Mouse (Mus musculus) left cerebral cortex, adult 2 months (tissue): ENCODE results near the gene Ccdc40. TPM values are rescaled to one million over a fixed set of nuclear protein-coding genes. Genes with fewer than 3 reads are reported as not detected.
A peak's percentile ranks its signal among the peaks of the same experiment; 100 is the strongest.
"Not testable (repeated sequence)": the region's sequence is repeated elsewhere in the genome, so short reads cannot be mapped to it uniquely, and the experiment has no call there.

ENCODE experiments used
- DNase-seq, 2 experiments: peaks; one replicate each; pipeline ENCODE4 v3.0.0; 2021 to 2022; ENCODE audit warnings: low spot score in 2 of 2, mixed read lengths in 1 of 2; ENCODE audit errors: extremely low spot score in 1 of 2
- H3K27ac ChIP-seq: fragments of 200-600 bp; 2 replicates; pipeline ENCODE4 v1.8.1; 2022
- H3K4me3 ChIP-seq: fragments of 200-600 bp; 2 replicates; pipeline ENCODE4 v1.8.1; 2022
- CTCF ChIP-seq: fragments of 200-600 bp; IDR thresholded peaks from 2 replicates; pipeline ENCODE4 v1.8.1; 2022; ENCODE audit warnings: antibody characterized with exemption, mild to moderate bottlenecking, moderate library complexity
- intact Hi-C: fragments of 180-260 bp; cut with DNase I; formaldehyde crosslinking; loops from one replicate; pipeline ENCODE4 v1.15.1; 2025
- total RNA-seq, 2 experiments: library from RNA; stranded (reverse); gene quantifications; 2 replicates each; pipeline ENCODE4 v1.2.3; 2021

Ccdc40 gene
- total RNA-seq, 2 experiments from 2014 or later = 1.3 to 1.5 TPM

DNA sequence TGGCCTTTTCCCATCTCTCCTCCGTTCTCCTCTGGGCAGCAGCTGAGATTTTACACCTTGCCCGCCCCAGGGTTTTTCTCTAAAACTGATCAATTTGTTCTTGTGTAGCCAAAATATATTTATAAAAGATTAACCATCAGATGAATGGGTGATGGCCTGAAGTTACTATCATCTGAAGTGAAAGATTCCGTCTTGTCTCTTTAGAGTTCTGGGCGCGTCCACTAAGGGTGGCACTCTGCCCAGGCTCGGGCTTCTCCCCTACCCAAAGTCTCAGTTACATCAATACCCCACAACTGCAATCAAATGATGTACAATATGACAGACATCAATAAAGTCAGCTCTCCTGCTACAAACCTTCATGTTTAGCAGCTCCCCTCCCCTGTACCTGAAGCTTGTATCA lies 3.4 kb upstream of the Ccdc40 start:
- intact Hi-C loops = no loop called here
- no peak for TF ChIP-seq CTCF
- DNase-seq = no peak
- Histone ChIP-seq H3K27ac (no peak overlapping the region), H3K4me3 (no peak overlapping the region)

DNA sequence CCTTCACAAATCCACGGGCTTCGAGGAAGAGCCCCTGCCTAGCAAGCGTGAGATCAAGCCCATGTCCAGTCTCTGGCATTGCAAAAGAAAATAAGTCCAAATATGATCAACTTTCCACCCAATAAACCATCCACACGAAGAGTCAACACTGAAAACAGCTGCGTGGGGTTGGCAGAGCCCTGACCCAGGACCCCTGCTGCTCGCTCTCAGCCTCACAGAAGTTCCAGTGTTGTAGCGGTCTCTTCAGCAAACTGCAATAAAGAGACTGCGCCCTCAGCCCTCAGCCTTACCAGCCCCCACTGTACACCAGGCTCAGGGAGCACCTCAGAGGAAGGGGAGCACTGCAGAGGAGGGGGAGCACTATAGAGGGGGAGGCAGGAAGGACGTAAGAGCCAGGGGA lies 2.7 kb upstream of the Ccdc40 start:
- no peak overlapping the region for H3K4me3 ChIP-seq
- no peak overlapping the region for H3K27ac ChIP-seq
- TF ChIP-seq CTCF = no peak
- no peak for DNase-seq
- intact Hi-C loops = no loop called here

- no peak for DNase-seq
- peak overlapping the region; percentile 83 for H3K4me3 ChIP-seq
- intact Hi-C loops = no loop called here
- H3K27ac ChIP-seq = peak overlapping the region; percentile 84; the same call in 1 of the 2 replicates
- TF ChIP-seq CTCF = no peak
Observed at GRCm38 (mm10) chr11:119227591-119227990, 781 bp upstream of the Ccdc40 start.

DNA sequence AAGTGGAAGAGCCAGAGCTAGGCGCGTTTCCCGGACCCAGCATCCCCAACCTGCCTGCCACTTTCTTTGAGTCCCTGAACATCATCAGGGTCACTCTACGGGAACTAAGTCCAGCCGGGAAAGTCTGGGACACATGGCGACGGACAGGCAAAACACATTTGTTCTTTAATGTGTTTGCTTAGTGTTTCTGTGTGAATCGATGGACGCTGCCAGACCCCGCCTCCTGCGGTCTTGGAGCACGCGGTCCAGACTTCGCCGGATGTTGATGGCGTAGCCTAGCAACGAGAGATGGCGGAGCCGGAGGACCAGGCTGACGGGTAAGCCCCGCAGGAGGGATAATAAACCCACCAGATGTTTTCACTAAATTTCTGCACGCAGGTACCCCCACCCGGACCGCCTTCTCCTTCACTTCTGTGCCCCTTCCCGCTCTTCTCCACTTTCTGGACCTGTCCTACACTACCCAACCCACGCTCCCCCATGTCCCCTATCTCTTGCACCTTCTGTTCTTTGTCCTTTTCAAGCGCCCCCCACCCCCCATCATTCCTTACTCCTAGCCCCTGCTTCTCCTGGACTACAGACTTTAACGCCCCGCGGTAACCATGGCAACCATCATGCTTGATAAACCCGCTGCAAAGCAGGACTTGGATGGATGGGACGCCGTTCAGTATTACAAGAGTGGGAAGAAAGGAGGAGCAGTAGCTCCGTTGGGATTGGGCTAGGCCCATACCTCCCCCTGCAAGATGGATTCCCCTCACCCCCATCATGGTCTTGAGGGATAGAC lies 664 bp downstream of the Ccdc40 start:
- Histone ChIP-seq H3K4me3 (peak overlapping the region; percentile 83), H3K27ac (no peak overlapping the region)
- DNase-seq = peak; percentile 57 to 62
- TF ChIP-seq CTCF = no peak
- intact Hi-C loops = no loop called here

GRCm38 (mm10) chr11:119234770-119235169 lies 6.4 kb downstream of the Ccdc40 start:
- no peak overlapping the region for H3K4me3 ChIP-seq
- TF ChIP-seq CTCF = peak; percentile 8; the same call in 1 of the 2 replicates
- DNase-seq = no peak
- intact Hi-C loops = no loop called here
- H3K27ac ChIP-seq = no peak overlapping the region

- intact Hi-C loops = no loop called here
- DNase-seq = peak in 1 of 2 experiments; percentile 30
- no peak overlapping the region for H3K4me3 ChIP-seq
- TF ChIP-seq CTCF = peak; percentile 57
- no peak overlapping the region for H3K27ac ChIP-seq
Observed at GRCm38 (mm10) chr11:119235596-119235995, 7.2 kb downstream of the Ccdc40 start.

DNA sequence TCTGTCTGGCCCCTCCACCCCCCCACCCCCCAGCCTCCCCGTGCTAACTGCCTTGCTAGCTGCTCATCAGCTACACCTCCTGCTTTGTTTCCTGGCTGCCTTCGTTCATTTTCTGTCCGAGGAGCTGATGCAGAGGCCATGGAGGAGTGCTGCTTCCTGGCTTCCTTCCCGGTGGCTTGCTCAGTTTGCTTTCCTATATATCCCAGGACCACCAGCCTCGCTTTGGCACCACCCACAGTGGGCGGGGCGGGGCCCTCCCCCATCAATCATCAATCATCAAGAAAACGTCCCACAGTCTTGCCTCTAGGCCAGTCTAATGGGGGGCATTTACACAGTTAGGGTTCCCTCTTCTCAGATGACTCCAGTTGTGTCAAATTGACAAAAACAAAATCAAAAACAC lies 8.0 kb downstream of the Ccdc40 start:
- Histone ChIP-seq H3K27ac (no peak overlapping the region), H3K4me3 (no peak overlapping the region)
- TF ChIP-seq CTCF = no peak
- no peak for DNase-seq
- intact Hi-C loops = no loop called here

DNA sequence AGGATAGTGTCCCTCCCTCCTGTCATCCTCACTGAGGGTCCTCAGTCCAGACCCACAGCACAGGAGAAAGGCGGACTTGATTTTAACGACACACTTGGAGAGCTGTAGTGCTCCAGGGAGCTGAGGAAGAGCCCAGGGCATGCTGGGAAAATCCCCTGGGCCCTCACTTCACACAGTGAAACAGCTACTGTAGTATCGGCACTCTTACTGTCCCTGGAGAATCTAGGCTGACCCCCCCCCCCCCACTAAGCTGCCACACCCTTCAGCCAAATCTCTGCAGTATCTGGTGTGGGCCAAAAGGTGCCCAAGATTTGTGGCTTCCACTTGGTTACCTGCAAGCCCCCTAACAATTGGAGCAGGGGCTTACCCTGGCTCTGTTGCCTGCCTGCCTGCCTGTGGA lies 8.6 kb downstream of the Ccdc40 start:
- DNase-seq = no peak
- intact Hi-C loops = no loop called here
- H3K27ac ChIP-seq = no peak overlapping the region
- no peak for TF ChIP-seq CTCF
- no peak overlapping the region for H3K4me3 ChIP-seq

DNA sequence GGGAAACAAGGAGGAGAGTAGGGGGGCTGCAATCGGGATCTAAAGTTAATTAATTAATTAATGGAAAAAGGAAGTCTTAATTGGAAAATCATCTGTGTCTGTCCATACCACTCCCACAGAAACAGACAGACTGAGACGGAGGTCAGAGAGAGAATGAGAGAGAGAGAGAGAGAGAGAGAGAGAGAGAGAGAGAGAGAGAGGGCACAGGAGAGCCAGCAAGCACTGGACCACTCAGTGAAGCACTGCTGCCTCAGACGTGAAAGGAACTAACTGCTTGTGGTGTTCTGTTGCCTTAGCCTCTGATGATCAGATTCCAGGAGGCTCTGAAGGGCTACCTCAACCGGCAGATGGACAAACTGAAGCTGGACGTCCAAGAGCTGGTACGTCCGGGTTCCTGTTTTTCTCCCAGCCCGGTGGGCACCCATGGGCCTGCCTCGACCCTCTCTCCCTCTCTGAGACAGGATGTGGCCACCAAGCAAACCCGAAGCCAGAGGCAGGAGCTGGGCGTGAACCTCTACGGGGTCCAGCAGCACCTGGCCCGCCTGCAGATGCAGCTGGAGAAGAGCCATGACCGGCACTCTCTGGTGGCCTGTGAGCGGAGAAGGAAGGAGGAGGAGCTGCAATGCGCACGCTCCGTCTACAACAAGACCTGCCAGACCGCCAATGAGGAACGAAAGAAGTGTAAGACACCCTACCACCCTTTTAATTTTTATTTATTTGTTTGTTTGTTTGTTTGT lies 9.4 kb downstream of the Ccdc40 start:
- peak overlapping the region; percentile 17 for H3K4me3 ChIP-seq

DNA sequence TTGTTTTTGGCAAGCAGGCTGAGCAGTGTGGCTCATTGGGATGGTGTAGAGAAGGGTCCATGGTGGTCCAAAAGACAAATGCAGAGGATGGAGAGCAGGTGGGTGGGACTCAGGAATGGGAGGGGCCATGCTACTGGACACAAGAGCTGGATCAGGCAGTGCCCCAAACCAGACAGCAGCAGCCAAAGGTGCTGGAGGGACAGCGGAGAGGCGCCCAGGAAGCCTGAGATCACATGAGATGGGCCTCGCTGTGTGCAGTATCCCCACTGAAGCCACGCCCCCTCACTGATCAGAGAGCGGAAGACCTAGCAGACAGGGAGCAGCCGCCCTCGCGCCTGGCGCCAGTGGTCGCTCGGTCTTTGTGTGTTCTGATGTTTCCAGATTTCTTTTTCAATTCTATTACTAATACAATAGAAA lies 9.9 kb downstream of the Ccdc40 start:
- H3K4me3 ChIP-seq = peak overlapping the region; percentile 17
- no peak for DNase-seq
- H3K27ac ChIP-seq = no peak overlapping the region
- intact Hi-C loops = no loop called here
- no peak for TF ChIP-seq CTCF

More for the DNA sequence above, 9.4 kb downstream of the Ccdc40 start:
- no peak overlapping the region for H3K27ac ChIP-seq
- no peak for DNase-seq
- no peak for TF ChIP-seq CTCF
- intact Hi-C loops = no loop called here

DNA sequence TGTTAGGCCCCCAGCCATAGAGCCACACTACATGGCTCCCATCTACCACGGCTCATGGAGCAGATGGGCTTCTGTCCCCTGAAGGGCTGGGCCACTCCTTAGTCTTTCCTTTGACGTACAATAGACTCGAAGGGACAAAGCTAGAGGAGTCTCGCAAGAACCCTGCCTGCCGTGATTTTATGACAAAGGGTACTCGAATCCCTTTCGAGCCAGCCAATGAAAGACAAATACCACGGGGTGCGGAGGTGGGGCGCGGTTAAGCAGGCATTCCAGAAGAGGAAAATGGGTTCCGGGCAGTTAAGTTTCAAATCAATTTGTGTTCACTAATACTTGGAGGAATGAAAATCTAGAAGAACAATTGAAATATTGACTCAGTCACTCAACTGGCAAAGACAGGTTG lies 11.1 kb downstream of the Ccdc40 start:
- DNase-seq = no peak
- H3K4me3 ChIP-seq = no peak overlapping the region
- TF ChIP-seq CTCF = no peak
- no peak overlapping the region for H3K27ac ChIP-seq
- intact Hi-C loops = no loop called here

DNA sequence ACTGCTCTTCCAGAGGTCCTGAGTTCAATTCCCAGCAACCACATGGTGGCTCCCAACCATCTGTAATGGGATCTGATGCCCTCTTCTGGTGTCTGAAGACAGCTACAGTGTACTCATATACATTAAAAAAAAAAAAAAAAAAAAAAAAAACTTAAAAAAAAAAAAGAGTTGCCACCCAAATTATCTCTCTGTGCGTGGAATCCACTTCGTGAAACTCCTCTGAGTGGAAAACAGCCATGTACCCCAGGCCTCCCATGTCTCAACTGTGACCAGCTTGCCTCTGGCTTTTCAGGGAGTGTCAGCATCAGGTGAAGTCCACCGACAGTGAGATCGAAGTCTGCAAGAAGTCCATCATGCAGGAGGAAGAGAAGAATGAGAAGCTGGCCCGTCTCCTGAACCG lies 17.2 kb downstream of the Ccdc40 start:
- intact Hi-C loops = not testable (repeated sequence)

More for the DNA sequence above, 17.2 kb downstream of the Ccdc40 start:
- not testable (repeated sequence) for DNase-seq, H3K4me3 ChIP-seq, H3K27ac ChIP-seq
